Mouse (Mus musculus): ENCODE data around the gene Bach2.
A peak's percentile ranks its signal among the peaks of the same experiment; 100 is the strongest.

Gene Bach2

DNA sequence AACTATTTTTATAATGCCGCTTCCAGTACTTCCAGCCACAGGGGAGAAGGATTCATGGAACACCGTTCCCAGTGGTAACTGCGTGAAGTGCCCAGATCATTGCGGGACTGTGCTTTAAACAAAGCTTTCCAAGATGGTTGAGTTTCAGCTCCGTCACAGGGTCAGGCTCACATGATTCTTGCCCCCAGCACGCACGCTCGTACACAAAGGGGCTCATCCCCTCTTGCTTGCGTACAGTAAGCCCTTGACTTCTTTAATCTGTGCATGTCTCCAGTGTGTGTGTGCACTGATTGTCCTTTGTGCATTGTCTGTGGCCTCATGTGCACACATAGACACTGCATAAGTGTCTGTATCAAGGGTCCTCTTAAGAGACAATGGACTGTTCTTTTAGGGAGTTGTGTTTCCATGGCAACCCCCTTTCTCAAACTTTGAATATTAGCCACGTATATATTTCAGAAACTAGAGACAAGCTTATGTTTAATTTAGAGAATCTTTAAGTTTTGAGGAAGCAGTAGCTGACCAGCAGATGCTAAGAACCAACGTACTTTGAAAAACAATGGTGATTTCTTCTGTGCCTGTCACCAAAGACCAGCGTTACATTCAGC lies 119.5 kb downstream of the Bach2 start:
- peak in 1 of 2 experiments; percentile 37 for DNase-seq (ENCODE audit: low spot score in 2 of 2)

DNA sequence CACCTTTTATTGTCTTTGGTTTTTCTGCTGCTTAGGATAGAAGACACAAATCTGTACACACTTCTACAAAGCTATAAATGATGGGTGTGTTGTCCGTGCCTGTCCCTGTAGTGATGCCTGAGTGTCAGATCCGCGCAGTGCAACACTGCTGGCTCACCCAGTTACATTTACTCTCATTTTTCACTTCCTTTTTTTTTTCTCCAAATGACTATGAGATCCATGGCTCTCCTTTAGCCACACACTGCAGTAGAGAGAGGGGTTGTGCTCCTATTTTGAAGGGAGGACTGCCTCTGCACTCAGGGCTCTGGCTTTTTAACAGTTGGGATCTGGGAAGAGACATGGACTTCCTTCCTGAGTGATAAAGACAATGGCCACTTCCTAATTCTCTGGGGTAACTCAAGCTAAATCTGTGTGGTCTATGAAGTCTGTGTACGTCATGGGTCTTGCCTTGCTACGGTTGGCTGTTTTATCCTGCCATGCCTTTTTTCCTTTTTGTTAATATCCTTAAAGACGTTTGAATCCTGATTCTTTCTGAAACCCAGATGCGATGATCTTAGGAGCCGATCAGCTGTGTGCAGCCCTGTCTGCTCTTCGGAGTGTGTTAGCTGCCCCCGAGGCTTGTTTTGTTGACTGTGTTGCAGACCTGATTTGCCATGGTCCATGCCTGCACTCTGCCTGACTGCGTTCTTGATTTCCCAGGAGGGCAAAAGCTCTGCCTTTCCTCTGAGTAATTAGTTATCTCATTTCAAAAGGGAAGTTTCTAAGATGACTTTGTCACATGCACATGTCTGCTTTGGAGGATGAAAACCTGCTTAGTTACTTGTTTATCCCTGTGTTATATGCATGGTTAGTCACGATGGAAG lies 120.2 kb downstream of the Bach2 start:
- DNase-seq (ENCODE audit: low spot score in 2 of 2), result peak in 1 of 2 experiments; percentile 20

DNA sequence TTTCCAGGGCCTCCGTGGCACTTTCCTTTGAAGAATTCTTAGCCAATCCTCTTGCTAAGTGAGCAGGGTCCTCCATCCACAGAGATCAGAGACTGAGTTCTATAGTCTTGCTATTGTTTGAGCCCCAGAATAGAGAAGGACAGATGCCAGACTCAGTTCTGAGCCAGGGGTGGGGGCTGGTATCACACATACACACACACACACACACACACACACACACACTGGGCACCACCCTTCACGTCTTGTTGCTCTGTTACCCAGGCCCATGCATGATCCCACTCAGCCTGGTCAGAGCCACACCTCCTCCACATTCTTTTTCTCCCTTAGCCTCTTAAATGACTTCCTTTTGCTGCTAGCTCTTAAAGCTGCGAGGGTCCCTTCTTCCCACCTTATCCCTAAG lies 121.0 kb downstream of the Bach2 start:
- DNase-seq (ENCODE audit: low spot score in 2 of 2), result no peak

DNA sequence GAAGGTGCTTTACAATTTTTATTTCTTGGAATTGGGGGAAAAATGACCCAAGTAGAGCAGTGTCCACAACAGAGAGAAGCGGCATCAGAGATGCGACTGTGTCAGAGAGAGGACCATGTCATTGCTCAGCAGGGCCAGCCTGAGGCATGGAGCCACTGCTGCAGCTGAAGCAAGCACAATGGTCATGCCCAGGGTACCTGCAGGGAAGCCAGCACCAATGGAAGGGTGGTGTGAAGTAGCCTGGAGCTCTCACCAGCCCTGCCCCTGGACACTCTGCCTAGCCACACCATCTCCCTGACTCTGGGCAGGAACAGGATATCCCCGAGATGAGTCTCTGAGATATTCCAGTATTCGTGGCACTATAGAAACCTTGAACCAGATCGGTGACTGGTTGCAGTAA lies 121.9 kb downstream of the Bach2 start:
- no peak for DNase-seq (ENCODE audit: low spot score in 2 of 2)

DNA sequence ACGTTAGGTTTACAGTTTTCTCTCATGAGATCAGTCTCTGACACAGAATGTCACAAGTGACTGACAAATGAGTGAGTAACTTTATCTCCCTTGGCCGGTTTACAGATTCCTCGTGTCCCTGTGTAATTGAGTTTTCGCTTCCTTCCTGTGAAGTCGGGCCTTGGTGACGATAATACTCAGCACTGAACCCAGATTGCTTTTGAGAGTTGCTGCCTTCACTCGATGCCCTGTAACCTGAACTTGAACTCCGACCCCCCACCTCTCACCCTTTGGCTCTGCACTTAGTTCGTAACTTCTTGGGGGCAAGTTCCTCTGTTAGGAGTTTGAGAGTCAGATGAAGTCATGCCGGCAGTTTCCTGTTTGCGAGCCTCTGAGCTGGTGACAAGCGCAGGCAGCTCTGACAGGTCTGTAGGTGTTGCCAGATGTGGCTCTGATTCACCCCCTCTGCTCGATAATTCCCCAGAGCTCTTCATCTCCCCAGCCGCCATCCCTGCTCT lies 124.9 kb downstream of the Bach2 start:
- no peak for DNase-seq (ENCODE audit: low spot score in 2 of 2)

DNA sequence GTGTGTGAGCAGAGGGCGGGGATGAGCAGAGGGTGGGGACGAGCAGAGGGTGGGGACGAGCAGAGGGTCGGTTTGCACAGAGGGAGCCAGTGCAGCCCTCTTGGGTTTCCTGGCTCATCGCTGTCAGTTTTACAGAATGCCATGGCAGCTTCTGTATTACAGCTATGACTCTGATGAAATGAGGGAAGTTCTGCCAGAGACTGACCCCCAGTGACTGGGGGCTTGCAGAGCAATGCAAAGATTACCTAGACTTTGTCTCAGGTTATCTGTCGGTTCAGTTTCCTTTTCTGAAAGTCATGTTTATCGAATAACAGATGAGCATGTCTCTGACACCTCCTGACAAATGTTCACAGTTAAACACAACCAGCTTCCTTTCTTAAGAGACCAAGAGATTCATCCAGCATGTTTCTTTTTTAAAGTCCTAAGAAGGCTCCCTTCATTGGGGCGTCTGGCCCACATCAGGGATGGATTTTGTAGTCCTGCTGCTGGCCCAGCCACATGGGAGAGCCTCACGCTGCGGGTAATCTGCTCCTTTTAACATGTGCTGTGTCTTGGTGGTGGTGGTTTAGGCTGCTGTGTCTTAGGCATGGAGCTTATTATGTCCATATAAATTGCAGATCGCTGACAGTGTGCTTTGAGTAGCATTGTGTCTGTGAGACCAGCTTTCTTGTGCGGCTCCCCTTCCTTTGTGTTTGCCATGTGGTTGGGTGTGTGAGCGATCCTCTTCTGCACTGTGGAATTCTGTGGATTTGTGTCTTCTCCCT lies 126.7 kb downstream of the Bach2 start:
- DNase-seq (ENCODE audit: low spot score in 2 of 2), result peak in 1 of 2 experiments; percentile 14

DNA sequence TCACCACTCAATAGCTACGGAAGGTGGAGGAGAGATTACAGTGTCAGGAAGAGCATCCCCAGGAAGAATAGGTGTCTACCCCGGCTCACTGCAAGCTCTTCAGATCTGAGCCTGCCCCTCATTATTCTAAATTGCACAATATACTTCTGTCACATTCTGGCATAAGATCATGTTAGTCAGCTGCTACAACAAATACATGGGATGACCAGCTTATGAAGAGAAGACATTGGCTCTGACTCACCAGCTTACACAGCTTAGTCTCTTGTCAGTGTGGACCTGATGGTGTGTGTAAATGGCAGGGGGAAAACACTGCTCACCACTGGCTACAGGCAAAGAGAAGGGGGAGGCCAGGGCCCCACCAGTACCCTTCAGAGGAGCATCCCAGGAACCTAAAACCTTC lies 127.6 kb downstream of the Bach2 start:
- no peak for DNase-seq (ENCODE audit: low spot score in 2 of 2)

DNA sequence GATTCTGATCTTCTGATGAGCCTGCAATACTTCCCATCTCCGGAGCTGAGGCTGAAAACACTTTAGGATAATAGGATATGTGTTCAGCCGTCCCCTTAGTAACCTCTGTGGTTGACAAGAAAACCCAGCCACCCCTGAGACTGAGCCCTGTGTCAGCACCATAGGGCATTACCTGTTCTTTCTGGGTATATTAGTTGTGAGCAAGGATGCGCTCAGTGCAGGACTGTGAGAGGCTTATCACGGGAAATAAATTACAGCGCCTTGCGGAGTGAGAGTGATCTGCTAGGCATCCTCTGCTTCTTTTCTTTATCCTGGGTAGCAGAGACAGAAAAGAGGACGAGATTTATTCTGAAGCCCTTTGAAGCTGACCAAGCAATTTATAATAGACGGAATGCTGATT lies 129.7 kb downstream of the Bach2 start:
- no peak for DNase-seq (ENCODE audit: low spot score in 2 of 2)

DNA sequence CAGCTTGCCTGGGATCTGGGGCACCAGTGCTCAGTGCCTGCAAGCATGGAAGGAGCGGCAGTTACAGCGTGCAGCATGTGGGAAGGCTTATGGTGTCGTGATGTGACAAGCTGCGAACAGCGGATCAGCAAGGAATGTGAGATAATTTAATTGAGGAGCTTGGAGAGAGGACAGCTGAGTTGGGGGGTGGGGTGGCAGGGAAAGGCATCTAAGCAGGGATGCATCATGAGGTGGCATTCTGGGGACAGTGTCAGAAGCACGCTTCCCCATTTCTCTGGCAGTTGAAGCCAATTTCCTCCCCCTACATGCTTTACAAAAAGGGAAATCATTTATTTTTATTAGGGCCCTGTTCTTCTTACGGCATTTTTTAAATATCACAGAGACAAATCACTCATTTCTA lies 134.5 kb downstream of the Bach2 start:
- DNase-seq (ENCODE audit: low spot score in 2 of 2), result peak; percentile 67 to 83

DNA sequence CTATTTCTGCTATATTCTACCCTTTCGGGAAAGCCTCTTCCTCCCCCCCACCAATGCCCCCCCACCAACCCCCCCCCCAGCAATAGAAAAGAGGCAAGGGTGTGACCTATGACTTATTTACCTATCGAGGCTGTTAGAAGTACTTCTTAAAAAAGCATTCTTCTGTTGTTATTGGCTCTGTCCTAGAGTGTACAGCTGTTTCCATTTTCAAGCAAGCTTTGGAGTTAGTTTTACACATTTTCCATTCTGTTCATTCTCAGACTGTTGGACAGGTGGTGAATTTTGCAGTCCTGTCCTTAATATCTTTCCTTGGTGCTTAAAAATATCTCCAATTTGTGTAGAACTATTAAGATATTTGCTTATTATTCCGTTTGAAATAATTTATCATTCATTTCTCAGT lies 134.9 kb downstream of the Bach2 start:
- DNase-seq (ENCODE audit: low spot score in 2 of 2), result no peak

DNA sequence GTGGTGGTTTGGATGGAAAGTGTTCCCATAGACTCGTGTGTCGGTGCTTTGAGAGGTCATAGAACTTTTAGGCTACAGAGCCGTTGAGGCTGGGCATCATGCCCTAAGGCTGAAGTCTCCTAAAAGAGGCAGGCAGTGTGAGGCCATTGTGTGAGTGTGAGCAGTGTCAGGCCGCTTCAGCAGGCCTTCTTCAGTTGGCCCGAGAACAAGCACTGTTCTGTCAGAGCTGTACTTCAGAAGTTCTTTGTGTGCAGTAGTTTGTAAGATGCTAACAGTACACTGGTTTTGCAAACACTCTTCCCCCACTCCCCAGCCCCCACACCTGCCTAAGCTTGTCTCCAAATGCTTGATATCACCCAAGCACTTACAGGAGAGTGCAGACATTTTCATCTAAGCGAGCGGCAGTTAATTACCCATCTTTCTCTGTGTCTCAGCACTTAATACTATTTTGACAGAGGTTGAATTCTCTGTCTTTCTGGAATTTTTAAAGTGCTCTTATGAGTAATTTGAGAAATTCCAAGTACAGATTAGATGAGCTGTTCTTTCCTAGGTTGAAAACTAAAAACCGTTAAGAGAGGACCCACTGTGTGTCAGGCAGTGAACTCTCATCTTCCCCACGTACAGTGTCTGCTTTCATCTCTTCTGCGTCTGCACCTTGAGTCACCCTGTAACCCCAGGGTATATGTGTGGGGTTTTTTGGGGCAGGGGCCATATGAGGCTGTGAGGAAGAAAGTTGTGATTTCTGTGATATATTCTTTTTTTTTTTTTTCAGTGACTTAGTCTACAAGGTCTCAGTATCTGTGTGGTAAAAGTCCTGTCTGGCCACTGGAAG lies 136.4 kb downstream of the Bach2 start:
- DNase-seq (ENCODE audit: low spot score in 2 of 2), result peak in 1 of 2 experiments; percentile 62

DNA sequence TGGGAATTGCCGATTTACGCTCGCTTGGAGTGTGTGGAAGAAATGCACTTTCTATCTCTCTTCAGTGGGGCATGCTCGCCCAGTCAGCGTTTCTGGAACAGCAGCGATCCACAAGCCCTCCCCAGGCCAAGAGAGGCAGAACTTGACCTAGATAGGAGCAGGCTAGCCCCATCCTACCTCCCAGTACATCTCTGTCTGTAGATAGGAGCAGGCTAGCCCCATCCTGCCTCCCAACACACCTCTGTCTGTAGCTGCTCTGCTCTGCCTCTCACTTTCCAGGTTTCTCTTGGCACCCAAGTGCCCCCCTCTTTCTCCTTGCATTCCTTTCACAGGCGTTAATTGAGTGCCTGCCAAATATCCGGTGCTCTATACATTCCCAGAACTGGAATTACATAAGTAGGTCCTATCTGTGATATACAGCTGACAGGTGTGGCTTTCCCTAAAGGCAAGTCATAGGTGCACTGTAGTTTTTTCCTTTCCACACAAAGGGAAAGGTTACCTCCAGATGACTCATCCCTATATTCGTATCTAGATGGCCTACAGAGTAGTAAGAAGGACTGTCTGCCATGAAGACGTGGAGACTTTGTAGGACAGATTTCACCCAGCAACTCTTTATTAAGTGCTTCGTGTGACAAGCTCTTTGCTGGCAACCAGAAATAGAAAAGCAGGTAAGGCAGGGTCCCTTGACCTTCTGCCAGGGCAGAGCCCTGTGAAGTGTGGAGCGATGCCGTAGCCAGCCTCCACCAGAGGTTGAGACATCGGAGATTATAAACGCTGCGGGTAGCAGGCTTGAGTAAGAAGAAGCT lies 137.3 kb downstream of the Bach2 start:
- DNase-seq (ENCODE audit: low spot score in 2 of 2), result no peak

DNA sequence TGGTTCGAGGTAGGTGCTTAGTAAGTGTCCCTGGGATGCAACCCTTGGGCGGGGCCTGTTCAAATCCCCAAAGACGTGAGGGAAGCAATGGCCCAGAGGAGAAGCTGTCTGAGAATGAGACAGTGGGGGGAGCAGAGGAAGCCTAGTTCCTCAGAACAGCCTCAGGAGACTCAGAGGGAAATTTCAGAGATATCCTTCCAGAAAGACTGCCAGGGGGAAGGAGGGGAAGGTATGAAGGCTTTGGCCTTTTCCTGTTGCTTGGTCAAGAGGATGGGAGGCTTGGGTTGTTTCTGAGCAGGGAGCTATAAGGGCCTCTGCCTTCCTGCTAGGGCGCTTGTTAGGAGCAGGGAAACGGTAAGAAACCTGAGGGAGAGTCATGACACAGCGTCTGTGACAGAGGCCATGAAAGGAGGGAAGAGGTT lies 137.9 kb downstream of the Bach2 start:
- no peak for DNase-seq (ENCODE audit: low spot score in 2 of 2)

DNA sequence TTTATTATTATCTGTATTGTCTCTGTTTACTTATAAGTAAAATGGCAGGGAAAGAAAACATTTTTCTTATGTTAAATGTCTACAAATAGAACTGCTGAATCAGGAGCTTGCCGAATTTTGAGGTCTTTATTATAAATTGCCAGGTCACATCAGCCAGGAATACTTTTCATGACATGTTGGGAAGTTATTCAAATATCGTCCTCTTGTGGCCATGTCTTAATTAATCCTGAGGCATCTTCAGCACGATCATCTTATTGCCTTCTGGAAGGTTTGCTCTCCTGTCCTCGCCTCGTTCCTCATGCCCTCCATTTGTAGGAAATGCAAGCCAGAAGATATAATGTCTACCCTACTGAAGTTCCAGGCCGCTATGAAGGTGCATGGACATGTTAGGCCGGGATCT lies 140.5 kb downstream of the Bach2 start:
- DNase-seq (ENCODE audit: low spot score in 2 of 2), result no peak

DNA sequence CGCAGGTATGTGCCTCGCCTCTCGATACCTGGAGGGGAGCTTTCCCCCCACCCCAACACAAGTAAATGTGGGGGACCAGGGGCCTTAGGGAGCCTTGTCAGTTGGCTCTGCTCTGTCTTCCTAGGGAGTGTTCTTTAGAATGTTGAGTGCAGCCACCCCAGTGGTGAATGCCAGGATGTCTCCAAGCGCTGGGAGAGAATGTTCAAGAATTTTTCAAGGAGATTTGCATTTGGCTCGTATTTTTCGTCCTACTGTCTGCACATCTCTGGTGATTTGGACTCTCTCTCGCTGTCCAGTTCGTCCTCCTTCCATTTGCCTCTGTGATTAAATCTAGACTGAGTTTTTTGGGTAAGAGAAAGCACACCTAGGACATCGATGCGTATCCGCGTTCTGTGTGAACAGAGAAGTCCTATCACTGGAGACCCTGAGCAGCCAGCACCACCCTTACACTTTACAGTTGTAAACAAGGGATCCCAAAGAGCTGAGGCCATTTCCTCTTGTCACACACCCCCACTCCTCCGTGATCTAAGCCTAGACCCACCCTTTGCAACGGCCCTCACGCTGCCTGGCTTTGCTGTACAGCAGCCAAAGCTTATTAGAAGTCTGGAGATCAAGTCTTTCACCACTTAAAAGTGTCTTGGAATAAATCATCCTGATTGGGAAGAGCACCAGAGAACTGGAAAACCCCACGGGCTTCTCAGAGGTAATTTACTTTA lies 143.2 kb downstream of the Bach2 start:
- no peak for DNase-seq (ENCODE audit: low spot score in 2 of 2)

DNA sequence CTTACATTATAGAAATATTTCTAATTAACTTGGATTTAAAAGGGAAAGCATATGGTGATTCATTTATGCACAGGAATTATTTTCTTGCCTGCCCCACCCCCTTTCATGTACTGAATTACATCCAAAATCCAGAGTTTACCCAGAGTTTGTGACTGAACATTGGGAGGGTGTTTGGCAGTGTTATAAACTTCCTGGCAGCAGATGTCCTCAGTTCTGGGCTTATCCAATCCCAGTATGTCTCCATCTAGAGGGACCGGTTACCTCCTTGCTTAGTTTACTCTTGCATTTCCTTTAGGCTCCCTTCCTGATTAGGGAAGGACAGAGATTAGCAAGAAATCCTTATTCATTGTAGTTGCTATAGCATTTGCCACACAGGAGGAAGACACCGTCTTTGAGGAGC lies 146.5 kb downstream of the Bach2 start:
- DNase-seq (ENCODE audit: low spot score in 2 of 2), result no peak

DNA sequence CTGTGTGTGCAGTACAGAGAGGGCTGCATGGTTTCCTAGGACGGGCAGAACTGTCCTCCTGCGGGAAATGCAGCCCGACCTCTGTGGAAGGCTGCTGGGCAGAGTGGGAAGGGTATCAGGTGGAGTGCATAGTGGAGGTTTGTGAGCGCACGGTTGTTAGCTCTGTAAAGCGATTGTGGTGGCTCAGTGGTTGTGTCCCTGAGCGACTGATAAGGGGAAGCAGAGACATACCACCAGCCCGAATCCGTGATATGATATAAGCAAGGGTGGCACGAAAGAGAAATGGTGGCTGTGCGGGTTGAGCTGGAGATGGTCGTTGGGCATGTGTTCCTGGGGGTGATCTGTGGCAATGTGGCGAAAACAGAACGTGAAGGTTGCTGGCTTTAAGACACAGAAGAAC lies 147.0 kb downstream of the Bach2 start:
- DNase-seq (ENCODE audit: low spot score in 2 of 2), result no peak

DNA sequence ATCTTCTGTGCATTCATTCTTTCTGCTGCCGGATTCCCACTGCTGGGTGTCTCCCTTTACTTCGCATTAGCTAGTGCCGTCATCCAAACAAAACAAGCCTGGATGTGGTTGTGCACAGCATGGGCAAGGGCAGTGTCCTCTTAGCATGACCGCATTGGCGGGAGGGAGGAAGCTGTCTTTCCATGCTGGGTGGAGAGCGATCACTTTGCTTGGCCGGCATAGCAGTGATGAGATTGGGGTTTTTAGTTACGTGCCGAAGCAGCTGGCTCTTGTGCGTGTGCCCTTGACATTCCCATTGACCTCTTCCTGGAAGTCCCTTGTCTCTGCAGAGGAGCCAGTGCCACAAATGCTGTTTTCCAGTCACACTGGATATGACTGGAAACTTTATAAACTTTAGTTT lies 147.7 kb downstream of the Bach2 start:
- DNase-seq (ENCODE audit: low spot score in 2 of 2), result no peak

DNA sequence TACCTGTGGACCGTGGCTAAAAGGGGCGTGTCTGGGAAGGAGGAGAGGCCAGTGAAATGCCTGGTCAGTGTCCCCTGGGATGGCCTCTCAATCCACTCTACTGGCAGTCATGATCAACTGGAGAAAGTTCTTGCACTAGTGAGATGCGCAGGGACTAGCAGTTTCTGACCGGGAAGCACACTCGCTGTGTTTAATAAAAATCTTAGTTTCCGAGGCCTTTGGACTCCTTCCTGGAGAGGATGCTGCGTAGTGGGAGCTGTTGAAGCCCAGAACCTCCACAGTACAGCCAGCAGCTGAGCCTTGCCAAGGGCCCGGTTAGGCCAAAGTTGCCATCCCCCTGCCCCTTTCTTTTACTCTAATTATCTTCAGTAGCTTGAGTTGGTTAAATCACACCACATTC lies 148.3 kb downstream of the Bach2 start:
- no peak for DNase-seq (ENCODE audit: low spot score in 2 of 2)
